Mouse (Mus musculus) adipocyte (in vitro differentiated cells): ENCODE measurements at regions not wholly inside any gene's neighbourhood (a gene's known extent, or its start where the extent isn't known, plus 50 kb on each side); places are given as distances from the start of the nearest gene placed in this dataset.
"Not testable (repeated sequence)": the region's sequence is repeated elsewhere in the genome, so short reads cannot be mapped to it uniquely, and the experiment has no call there.

Experiments
- DNase-seq: peaks from one replicate; pipeline ENCODE4 v3.0.0-alpha.2; 2016; ENCODE audit warnings: low spot score

DNA sequence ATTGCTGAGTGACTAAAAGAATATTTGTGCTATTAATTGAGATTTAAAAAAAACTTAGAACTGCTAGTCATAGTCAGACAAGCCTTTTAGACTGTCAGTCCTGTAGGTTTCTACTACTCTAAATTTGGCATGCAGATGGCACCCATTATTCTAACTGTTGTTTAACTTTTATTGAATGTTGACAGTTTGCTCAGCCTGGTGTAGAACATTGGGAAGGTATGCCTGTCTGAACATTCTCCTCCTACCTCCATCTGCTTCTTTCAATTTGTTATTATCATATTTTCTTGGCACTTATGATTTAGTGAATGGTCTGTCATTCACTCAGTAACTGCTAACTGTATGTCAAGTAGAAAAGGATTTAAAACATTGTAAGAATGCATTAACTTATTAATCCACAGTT, 130.9 kb downstream of the Gmnc start:
- no peak for DNase-seq

- no peak for DNase-seq
These were observed 142.3 kb downstream of the Gmnc start for GRCm38 (mm10) chr16:26849191-26849590.

GRCm38 (mm10) chr16:26827006-26827405, 164.4 kb downstream of the Gmnc start:
- DNase-seq, result no peak

- not testable (repeated sequence) for DNase-seq
These were observed 180.3 kb downstream of the Gmnc start for GRCm38 (mm10) chr16:26811201-26811600.

DNA sequence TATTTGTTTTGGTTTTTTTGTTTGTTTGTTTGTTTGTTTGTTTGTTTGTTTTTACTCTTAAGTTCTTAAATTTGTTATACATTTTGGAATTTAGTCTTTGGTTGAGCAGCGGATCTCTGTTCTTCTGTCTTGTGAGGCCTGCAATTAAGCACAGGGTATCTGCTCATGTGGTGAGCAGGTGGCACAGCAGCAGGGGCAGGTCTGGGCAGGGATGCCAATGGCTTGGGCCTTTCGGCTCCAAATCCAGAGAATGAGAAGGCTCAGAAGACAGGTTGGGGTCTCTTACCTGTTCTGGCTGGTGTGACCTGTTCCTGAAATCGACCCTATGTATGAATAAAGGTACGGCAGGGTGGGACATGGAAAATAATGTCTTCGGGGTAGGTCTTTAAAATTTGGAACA, 186.0 kb downstream of the Gmnc start:
- DNase-seq, result no peak

- DNase-seq, result no peak
These were observed 204.3 kb downstream of the Gmnc start for GRCm38 (mm10) chr16:26787042-26787620.

DNA sequence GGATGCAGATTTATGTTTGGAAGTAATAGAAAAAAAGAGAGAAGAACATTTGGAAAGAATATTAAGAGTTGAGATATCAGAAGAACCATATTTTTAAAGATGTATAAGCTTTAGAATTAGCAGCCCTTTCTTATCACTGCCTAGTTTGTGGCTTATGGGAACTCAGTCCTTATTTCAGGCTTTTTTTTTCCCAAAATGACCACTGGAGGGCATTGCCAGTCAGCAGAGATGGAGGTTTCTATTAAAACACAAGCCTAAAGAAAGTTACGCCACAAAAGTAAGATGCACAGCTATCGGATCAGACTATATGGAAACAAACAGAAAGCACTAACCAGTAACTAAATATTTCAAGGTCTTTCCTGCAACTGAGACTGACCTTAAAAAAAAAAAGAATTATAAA, 200.8 kb downstream of the Il1rap start:
- DNase-seq, result peak; percentile 41
